Mouse (Mus musculus) embryonic facial prominence, embryonic 13.5 days (tissue): ENCODE measurements around the gene Capn5. TPM values are rescaled to one million over a fixed set of nuclear protein-coding genes. Genes with fewer than 3 reads are reported as not detected.

Experiments used
- ATAC-seq: fragments of 200-750 bp; cut with Nextera tagmentation; 2 replicates; pipeline ENCODE4 v1.8.0; 2017; ENCODE audit warnings: low read depth; ENCODE audit not compliant: insufficient number of reproducible peaks, insufficient read depth, low FRiP score, low TSS enrichment
- H3K27ac ChIP-seq: fragments of 300-500 bp; sonication (generic); 2 replicates; pipeline ENCODE4 v1.5.1; 2015; ENCODE audit warnings: moderate library complexity, mild to moderate bottlenecking, inconsistent platforms
- H3K27me3 ChIP-seq: fragments of 300-500 bp; sonication (generic); 2 replicates; pipeline ENCODE4 v1.6.1; 2015; ENCODE audit warnings: mild to moderate bottlenecking, inconsistent platforms
- H3K36me3 ChIP-seq: fragments of 300-500 bp; sonication (generic); 2 replicates; pipeline ENCODE4 v1.6.1; 2015; ENCODE audit warnings: mild to moderate bottlenecking, inconsistent platforms
- H3K4me1 ChIP-seq: fragments of 300-500 bp; sonication (generic); 2 replicates; pipeline ENCODE4 v1.6.1; 2015; ENCODE audit warnings: inconsistent platforms
- H3K4me2 ChIP-seq: fragments of 300-500 bp; sonication (generic); 2 replicates; pipeline ENCODE4 v1.6.1; 2015; ENCODE audit warnings: moderate library complexity, mild to moderate bottlenecking, inconsistent platforms
- H3K4me3 ChIP-seq: fragments of 300-500 bp; sonication (generic); 2 replicates; pipeline ENCODE4 v1.5.1; 2015; ENCODE audit warnings: mild to moderate bottlenecking, inconsistent platforms
- H3K9ac ChIP-seq: fragments of 300-500 bp; sonication (generic); 2 replicates; pipeline ENCODE4 v1.6.1; 2015; ENCODE audit warnings: mild to moderate bottlenecking, inconsistent platforms
- H3K9me3 ChIP-seq: fragments of 300-500 bp; sonication (generic); 2 replicates; pipeline ENCODE4 v1.6.1; 2016; ENCODE audit warnings: inconsistent platforms
- WGBS: fragments of 180-500 bp; shearing (Covaris S2); methylation state at CpG from one replicate; pipeline ENCODE4 v1.1.7; 2015; ENCODE audit warnings: mixed read lengths; 5-methylcytosine and 5-hydroxymethylcytosine counted together
- polyA plus RNA-seq: library from polyadenylated mRNA; unstranded; fragments of >200 nt; fragmentation: Nextera tagmentation; extraction: Ambion mirVana; gene quantifications from 2 replicates; pipeline ENCODE4 v1.2.1, GENCODE M21; 2015

Gene Capn5
- polyA plus RNA-seq, 1 experiment from 2014 or later = 6.0 TPM

DNA sequence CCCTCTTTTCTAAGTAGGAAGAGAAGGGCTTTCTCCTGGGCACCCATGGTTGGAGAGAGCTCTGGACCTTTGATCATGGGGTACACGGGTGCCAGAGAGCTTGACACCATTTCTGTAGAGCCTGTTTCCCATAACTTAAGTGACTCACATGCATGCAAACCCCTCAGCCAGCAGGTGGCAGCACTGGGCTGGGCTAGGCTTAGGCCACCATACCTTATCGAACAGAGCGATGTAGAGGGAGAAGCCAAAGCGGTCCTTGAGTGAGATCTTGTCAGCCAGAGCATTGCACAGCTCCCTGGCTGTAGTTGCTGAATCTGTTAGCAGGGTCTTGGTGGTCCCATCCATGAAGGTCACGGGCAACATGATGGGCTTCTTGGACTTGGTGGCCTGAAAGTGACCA, 106.5 kb downstream of the Capn5 start:
- H3K36me3 ChIP-seq = peaks cover 10% of the 10 kb centered on the region
- WGBS = 32% methylated on average over 5 of the region's 5 CpGs
- no peak overlapping the region for H3K4me3 ChIP-seq
- no peak overlapping the region for H3K27ac ChIP-seq
- no peaks in the 10 kb centered on the region for H3K27me3 ChIP-seq
- no peak overlapping the region for H3K4me2 ChIP-seq
- H3K4me1 ChIP-seq = no peaks in the 10 kb centered on the region
- no peak for ATAC-seq
- H3K9ac ChIP-seq = no peak overlapping the region
- no peaks in the 10 kb centered on the region for H3K9me3 ChIP-seq

Other genes starting within 250 kb of the Capn5 start
- 10.2 and 10.5 TPM in 2 replicates for gene Myo7a, start 58.8 kb downstream of the Capn5 start, polyA plus RNA-seq
- gene Omp, start 32.8 kb downstream of the Capn5 start, polyA plus RNA-seq = 1.0 and 1.3 TPM in 2 replicates
- not detected in 2 replicates for gene B3gnt6, start 21.2 kb upstream of the Capn5 start, polyA plus RNA-seq
- 31.8 and 32.9 TPM in 2 replicates for gene Acer3, start 142.9 kb upstream of the Capn5 start, polyA plus RNA-seq
- 17.2 and 19.2 TPM in 2 replicates for gene Tsku, start 183.1 kb upstream of the Capn5 start, polyA plus RNA-seq